Mouse (Mus musculus): Measurements from ENCODE around the gene Dnah11. TPM values are rescaled to one million over a fixed set of nuclear protein-coding genes. Genes with fewer than 3 reads are reported as not detected.

Gene Dnah11
- total RNA-seq, 2 experiments from 2014 or later: not detected

DNA sequence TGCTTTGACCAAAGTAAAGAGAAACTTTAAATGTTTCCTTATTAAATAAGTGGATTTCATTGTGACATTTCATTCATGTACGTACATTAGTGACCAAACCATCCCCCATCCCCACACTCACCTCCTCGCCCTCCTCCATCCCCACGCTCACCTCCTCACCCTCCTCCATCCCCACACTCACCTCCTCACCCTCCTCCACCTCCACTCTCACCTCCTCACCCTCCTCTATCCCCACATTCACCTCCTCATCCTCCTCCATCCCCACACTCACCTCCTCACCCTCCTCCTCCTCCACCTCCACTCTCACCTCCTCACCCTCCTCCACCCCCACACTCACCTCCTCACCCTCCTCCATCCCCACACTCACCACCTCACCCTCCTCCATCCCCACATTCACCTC, 337.6 kb downstream of the Dnah11 start:
- no peak for TF ChIP-seq CTCF (IDR thresholded peaks at IDR 0.05)
- intact Hi-C loops (cut with DNase I): no loop called here

DNA sequence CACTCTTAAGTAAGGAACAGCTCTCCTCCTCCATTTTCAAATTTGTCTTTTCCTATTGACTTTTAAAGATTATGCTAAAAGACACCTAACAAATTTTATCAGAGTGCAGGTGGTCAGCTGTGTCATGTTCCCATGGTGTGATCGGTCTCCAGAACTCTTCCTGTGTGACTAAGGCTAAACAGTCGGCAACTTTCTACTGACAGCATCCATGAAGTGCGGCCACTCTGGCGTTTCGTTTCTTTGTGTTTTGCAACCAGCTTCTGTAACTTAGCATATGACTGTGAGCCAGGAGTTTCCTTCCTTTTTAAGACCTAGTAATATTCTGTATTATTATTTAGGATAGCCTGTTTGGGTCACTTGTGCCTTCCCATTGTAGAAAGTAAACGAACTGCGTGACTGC, 338.0 kb downstream of the Dnah11 start:
- intact Hi-C loops (cut with DNase I): no loop called here
- Histone ChIP-seq H3K4me3 (no peak overlapping the region), H3K27ac (no peak overlapping the region)
- TF ChIP-seq CTCF (IDR thresholded peaks at IDR 0.05): no peak
- DNase-seq: no peak

More for the DNA sequence above, 337.6 kb downstream of the Dnah11 start:
- no peak for DNase-seq
- Histone ChIP-seq H3K4me3 (no peak overlapping the region), H3K27ac (no peak overlapping the region)

DNA sequence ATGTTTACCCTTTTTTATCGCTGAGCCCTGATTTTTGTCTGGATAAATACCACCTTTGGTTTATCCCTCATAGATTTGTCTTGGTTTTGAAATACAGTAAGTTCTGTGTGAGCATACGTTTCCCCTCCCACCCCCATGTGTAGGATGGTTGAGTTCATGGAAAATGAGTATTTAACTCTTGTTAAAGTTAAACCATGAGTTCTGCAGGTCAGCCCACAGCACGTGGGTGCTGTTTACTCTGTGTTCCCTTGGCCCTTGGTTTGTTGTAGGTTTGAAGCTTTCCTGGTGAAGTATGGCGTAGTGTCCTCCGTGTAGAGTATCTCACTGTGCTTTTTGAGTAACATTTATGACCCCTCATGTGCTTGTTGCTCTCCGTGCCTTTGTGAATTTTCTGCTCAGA, 341.0 kb downstream of the Dnah11 start:
- no peak for DNase-seq
- no peak overlapping the region for H3K4me3 ChIP-seq
- TF ChIP-seq CTCF (IDR thresholded peaks at IDR 0.05): no peak
- H3K27ac ChIP-seq: no peak overlapping the region
- intact Hi-C loops (cut with DNase I): no loop called here

DNA sequence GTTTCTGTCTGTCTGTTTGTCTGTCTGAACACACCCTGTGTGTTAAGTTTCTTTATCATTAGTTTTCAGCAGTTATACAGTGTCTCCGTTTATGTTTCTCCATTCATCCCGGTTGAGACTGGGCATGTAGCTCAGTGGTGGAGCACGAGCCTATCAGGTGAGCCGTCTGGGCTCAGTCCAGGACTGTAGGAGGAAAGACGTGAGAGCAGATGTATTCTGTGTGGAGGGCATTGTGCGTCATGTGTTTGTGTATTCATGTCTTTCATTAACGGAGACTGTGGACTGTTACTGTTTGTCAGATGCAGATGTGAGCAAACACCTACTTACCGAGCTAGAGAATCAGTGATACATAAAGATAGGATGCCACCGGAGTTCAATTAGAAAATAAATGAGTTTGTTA, 341.8 kb downstream of the Dnah11 start:
- DNase-seq: no peak
- intact Hi-C loops (cut with DNase I): no loop called here
- no peak overlapping the region for H3K4me3 ChIP-seq
- TF ChIP-seq CTCF (IDR thresholded peaks at IDR 0.05): no peak
- H3K27ac ChIP-seq: no peak overlapping the region

DNA sequence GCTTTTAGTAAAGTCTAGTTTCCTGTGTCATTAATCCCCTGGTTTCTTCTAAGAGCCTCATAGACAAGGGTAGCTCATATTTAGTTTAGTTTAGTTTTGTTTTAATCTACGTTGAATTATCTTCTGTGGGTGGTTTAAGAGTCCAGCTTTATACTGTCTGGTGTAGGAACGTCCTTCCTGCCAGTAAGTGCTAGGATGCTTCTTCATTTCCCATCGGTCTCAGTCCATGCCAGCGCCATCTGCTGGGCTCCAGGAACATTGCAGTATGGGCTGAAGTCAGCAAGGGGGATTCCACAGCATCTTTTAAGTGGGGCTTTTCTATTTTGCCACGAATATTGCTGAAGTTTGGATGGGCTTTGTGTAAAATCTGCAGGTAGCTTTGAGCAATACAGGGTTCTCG, 345.5 kb downstream of the Dnah11 start:
- intact Hi-C loops (cut with DNase I): loop anchor here (1.0 kb wide), 1 partner anchor 33 kb away; no protein-coding TSS in a partner anchor
- Histone ChIP-seq H3K4me3 (no peak overlapping the region), H3K27ac (no peak overlapping the region)
- TF ChIP-seq CTCF (IDR thresholded peaks at IDR 0.05): peak; percentile 95
- DNase-seq: peak; percentile 51

DNA sequence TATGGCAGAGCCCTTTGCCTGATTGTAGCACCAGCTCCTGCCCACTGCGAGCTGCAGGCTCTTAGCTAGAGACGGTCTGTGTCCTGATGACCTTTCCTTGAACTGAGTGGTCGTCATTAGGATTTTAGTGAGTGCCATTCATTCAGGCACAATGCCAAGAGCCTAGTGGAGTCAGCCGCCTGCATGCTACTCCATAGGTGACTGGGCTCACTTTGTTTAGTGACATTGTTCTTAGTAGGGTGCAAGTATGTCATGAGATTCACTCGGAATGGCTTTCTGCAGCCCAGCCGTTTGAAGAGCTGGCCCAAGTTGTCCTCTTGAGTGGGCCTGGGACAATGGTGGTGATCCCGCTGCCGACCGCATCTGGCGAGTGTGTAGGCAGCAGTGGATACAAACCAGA, 348.4 kb downstream of the Dnah11 start:
- no peak overlapping the region for H3K4me3 ChIP-seq
- H3K27ac ChIP-seq: no peak overlapping the region
- intact Hi-C loops (cut with DNase I): no loop called here
- no peak for DNase-seq
- TF ChIP-seq CTCF (IDR thresholded peaks at IDR 0.05): no peak

DNA sequence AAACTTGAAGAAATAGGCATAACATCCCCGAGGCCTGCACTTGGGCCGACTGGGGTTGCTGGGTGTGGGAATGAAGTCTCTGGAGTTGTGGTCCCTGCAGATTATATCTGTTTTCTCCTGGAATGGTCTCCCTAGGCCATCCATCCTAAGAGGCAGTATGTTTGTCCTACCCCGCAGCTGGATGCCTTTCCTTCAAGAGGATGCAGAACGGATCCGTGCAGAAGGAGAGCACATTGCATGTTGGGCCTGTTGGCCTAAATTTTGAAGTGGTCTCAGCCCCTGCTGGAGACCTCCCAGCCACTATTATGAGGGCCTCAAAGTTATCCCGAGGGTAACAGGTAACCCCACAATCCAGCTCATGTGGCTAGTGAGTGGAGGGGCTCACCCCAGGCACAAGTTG, 350.2 kb downstream of the Dnah11 start:
- TF ChIP-seq CTCF (IDR thresholded peaks at IDR 0.05): no peak
- H3K27ac ChIP-seq: no peak overlapping the region
- no peak overlapping the region for H3K4me3 ChIP-seq
- intact Hi-C loops (cut with DNase I): no loop called here
- no peak for DNase-seq

DNA sequence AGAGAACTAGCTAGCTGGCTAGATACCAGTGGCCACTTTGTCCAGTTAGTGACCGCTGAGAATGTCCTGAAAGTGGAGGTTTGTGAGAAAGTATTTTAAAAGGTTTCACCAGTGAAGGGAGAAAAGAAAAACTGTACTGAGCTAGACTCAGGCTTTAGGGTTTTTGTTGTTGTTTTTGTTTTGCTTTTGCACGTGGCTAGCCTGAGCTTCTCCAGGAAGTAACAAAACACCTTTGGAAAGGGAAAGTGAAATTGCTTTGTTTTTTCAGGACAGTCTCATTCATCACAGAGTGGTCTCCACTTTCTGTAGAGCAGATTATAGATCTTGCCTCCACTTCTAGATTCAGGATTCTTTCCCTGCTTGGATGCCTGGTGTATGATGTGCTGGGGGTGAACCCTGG, 353.9 kb downstream of the Dnah11 start:
- H3K27ac ChIP-seq: no peak overlapping the region

DNA sequence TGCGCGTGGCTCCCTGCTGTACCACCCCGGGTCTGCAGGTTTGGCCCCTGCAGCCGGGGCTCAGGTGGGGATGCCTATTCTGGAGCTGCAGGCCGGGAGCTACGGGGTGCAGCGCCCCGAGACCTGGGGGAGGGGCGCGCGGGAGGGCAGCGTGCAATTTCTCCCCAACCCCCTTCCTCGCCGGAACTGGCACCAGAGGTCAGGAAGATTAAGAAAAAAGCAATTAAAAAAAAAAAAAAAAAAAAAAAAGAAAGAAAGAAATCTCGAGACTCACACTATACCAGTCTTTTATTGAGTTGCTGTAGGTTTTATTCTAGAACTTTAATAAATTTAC, 354.8 kb downstream of the Dnah11 start:
- H3K4me3 ChIP-seq: peak overlapping the region; percentile 84
- no peak for TF ChIP-seq CTCF (IDR thresholded peaks at IDR 0.05)
- intact Hi-C loops (cut with DNase I): no loop called here
- DNase-seq: no peak
- no peak overlapping the region for H3K27ac ChIP-seq

More for the DNA sequence above, 353.9 kb downstream of the Dnah11 start:
- intact Hi-C loops (cut with DNase I): no loop called here
- TF ChIP-seq CTCF (IDR thresholded peaks at IDR 0.05): no peak
- no peak overlapping the region for H3K4me3 ChIP-seq
- DNase-seq: no peak

DNA sequence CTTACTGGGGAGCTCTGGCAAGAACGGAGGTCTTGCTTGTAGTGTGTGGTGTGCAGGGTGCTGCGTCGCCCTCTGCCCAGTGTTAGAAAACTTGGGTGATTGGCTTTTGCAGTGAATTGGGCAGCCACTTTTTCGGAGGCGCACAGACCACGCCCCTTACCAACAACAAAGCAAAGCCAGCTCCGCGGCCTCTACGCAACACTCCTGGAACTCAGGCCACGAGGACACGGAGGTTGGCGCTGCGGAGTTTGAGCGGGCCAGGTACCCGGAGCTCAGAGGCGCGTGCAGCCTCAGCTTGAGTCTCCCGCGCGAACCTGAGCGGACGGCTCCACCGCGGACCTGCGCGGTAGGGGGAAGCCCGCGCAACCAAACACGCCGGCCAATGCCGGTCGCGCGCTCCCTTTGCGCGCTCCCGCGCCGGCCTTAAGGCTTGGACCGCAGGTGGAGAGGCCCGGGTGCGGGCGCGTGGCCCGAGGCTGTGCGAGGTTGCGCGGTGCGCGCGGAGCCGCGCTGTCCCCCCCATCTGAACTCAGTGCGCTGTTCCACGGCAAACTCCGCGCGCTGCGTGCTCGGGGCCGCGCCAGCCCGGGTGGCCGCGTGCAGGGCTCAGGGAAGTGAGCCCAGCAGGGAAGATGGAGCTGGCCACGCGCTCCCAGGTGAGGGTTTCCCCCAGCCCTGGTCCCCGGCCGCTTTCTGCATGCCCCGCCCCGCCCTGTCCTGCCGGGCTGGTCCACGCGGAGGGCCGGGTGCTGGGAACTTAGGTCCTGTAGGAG, 355.4 kb downstream of the Dnah11 start:
- intact Hi-C loops (cut with DNase I): no loop called here
- peak overlapping the region; percentile 84 for H3K4me3 ChIP-seq
- DNase-seq: peak; percentile 50
- peak overlapping the region; percentile 51; the same call in 1 of the 2 replicates for H3K27ac ChIP-seq
- TF ChIP-seq CTCF (IDR thresholded peaks at IDR 0.05): no peak

DNA sequence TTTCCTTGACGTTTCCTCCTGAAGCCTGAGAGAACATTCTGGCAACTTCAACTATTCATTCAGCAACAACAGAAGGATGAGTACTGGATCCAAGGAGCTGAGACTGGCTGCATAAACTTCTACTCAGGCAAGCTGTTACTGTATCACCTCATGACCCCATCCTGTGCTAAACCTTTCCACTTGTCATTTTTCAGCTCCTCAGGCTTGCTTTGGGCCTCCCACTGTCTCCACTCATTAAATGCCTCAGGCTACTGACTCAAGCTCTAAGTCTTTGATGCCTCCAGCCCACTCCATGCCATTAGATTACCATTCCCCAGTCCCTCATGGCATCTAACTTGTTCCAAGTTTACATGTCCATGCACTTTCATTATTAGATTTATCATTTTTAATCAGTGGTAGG, 356.2 kb downstream of the Dnah11 start:
- Histone ChIP-seq H3K27ac (no peak overlapping the region), H3K4me3 (no peak overlapping the region)
- DNase-seq: no peak
- TF ChIP-seq CTCF (IDR thresholded peaks at IDR 0.05): no peak
- intact Hi-C loops (cut with DNase I): no loop called here

DNA sequence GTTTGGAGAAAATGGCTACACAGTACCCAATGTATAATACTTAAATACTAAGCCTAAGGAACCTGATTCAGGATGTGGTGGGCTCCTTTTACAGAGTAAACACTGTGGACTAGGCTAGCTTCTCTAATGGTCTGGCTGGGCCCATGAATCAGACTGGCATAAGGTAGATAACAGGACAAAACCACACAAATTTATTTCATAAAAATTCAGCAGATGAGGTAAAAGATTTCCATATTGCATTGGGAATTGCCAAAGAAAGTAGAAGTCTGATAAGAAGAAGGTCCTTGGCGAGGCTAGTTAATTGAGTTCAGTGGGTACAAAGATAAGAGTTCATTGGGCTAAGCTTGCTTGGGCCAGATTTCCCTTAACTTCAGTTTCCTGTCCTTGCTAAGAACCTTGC, 358.1 kb downstream of the Dnah11 start:
- Histone ChIP-seq H3K4me3 (no peak overlapping the region), H3K27ac (no peak overlapping the region)
- DNase-seq: no peak
- intact Hi-C loops (cut with DNase I): no loop called here
- no peak for TF ChIP-seq CTCF (IDR thresholded peaks at IDR 0.05)

DNA sequence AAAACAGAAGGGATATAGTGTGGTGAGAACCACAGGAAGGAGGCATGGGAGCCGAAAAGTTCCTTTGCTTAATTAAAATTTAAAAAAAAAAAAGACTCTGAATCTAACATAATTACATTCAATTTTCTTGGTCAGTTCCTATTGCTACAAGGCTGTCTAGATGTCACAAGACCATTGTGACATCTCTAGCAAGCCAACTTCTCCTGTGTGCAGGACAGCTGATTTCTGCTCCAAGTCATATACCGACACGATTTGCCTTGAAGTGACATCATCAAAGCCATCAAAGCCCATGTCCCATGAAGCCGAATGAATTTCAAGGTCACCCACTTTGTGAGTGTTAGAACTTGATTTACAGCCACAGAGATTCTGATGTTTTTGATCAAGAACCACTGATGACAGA, 361.5 kb downstream of the Dnah11 start:
- no peak for DNase-seq
- Histone ChIP-seq H3K27ac (no peak overlapping the region), H3K4me3 (no peak overlapping the region)
- intact Hi-C loops (cut with DNase I): no loop called here
- no peak for TF ChIP-seq CTCF (IDR thresholded peaks at IDR 0.05)

DNA sequence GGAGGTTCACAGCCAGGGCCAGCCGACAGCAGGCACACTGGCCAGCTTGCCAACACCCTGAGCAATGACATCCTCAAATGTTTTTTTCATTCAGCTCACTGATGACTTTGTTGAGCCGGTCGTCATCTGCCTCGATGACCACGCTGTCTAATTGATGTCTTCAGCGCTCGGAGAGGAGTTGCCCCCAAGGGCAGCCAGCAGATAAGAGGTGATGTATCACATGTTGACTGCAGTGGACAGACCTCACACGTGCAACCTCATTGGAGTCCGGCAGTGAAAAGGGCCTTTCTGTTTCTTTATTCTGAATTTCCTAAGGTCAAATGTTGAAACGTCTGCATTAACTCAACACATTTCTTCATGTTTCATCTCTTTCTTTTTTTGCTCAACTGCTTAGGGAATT, 363.5 kb downstream of the Dnah11 start:
- intact Hi-C loops (cut with DNase I): no loop called here
- Histone ChIP-seq H3K27ac (no peak overlapping the region), H3K4me3 (no peak overlapping the region)
- TF ChIP-seq CTCF (IDR thresholded peaks at IDR 0.05): no peak
- DNase-seq: no peak

Measured in gastrocnemius, adult 2 months (tissue).